Mouse (Mus musculus): ENCODE data around the gene Gm6482. TPM values are rescaled to one million over a fixed set of nuclear protein-coding genes. Genes with fewer than 3 reads are reported as not detected.

The Gm6482 gene
- not detected for polyA plus RNA-seq (2017; shearing (Covaris generic))

DNA sequence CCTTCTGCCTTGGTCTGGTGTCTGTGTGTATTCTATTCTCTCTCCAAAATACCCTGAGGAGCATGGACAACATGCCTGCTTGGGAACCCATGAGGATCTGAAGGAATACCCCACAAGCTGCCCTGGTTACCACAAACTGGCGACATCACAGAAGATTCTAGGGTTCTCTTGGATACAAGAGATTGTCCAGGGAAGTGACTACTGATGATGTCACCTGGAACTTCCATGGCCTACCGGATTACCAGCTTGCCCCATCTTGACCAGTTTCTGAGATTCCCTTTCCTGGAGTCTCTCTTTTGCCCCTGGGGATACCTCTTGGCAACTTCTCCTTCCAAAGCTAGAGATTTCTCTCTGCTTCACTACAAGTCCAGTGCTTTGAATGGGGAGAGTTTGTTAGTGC, at the start of gene Gm6482:
Gene Gm6482 (minus strand): TSS at position 101 of the 400 bp plus-strand sequence.

DNA sequence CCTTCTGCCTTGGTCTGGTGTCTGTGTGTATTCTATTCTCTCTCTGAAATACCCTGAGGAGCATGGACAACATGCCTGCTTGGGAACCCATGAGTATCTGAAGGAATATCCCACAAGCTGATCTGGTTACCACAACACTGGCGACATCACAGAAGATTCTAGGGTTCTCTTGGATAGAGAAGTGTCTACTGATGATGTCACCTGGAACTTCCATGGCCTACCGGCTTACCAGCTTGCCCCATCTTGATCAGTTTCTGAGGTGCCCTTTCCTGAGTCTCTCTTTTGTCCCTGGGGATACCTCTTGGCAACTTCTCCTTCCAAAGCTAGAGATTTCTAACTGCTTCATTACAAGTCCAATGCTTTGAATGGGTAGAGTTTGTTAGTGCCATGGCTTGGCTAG, 45.3 kb upstream of the Gm6482 start, which contains the start of gene Gm7954:
Gene Gm7954 (minus strand): TSS at position 101 of the 400 bp plus-strand sequence.

DNA sequence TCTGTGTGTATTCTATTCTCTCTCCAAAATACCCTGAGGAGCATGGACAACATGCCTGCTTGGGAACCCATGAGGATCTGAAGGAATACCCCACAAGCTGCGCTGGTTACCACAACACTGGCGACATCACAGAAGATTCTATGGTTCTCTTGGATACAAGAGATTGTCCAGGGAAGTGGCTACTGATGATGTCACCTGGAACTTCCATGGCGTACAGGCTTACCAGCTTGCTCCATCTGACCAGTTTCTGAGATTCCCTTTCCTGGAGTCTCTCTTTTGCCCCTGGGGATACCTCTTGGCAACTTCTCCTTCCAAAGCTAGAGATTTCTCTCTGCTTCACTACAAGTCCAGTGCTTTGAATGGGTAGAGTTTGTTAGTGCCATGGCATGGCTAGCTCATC, 21.8 kb downstream of the Gm6482 start, which contains the start of gene Gm7945:
Gene Gm7945 (minus strand): TSS at position 101 of the 400 bp plus-strand sequence.

Other genes with a start within 250 kb of the Gm6482 start
- not detected for gene Sftpd, start 223.1 kb downstream of the Gm6482 start, polyA plus RNA-seq (2017; shearing (Covaris generic))
- gene Gm2832, start 129.5 kb downstream of the Gm6482 start, polyA plus RNA-seq (2017; shearing (Covaris generic)) = not detected
- not detected for gene Gm5798, start 59.7 kb downstream of the Gm6482 start, polyA plus RNA-seq (2017; shearing (Covaris generic))
- gene Gm7945, start 21.9 kb downstream of the Gm6482 start, polyA plus RNA-seq (2017; shearing (Covaris generic)) = not detected
- not detected for gene Gm7954, start 45.2 kb upstream of the Gm6482 start, polyA plus RNA-seq (2017; shearing (Covaris generic))
- gene Gm3486, start 81.2 kb upstream of the Gm6482 start, polyA plus RNA-seq (2017; shearing (Covaris generic)) = not detected
- not detected for gene Gm7970, start 147.3 kb upstream of the Gm6482 start, polyA plus RNA-seq (2017; shearing (Covaris generic))
- not detected for gene 1700049E17Rik2, start 164.9 kb upstream of the Gm6482 start, polyA plus RNA-seq (2017; shearing (Covaris generic))
- not detected for gene Gm3072, start 216.3 kb upstream of the Gm6482 start, polyA plus RNA-seq (2017; shearing (Covaris generic))
- not detected for gene Gm3676, start 238.2 kb upstream of the Gm6482 start, polyA plus RNA-seq (2017; shearing (Covaris generic))